Mouse (Mus musculus): ENCODE results near the gene Grk6.
"Not testable (repeated sequence)": the region's sequence is repeated elsewhere in the genome, so short reads cannot be mapped to it uniquely, and the experiment has no call there.

The Grk6 gene

GRCm38 (mm10) chr13:55429226-55429888 is 15.5 kb upstream of the Grk6 start:
- no peak for DNase-seq

GRCm38 (mm10) chr13:55430566-55430965 is 14.3 kb upstream of the Grk6 start:
- no peak for DNase-seq

GRCm38 (mm10) chr13:55431889-55432685 is 12.8 kb upstream of the Grk6 start:
- no peak for DNase-seq

GRCm38 (mm10) chr13:55437111-55437629 is 7.7 kb upstream of the Grk6 start:
- DNase-seq = not testable (repeated sequence)

GRCm38 (mm10) chr13:55443799-55444285 is 1.0 kb upstream of the Grk6 start:
- DNase-seq = no peak

GRCm38 (mm10) chr13:55444286-55444936 is 461 bp upstream of the Grk6 start:
- DNase-seq = no peak

- DNase-seq = peak; percentile 72
Observed at GRCm38 (mm10) chr13:55445361-55446091, 654 bp downstream of the Grk6 start.

GRCm38 (mm10) chr13:55446483-55447105 is 1.7 kb downstream of the Grk6 start:
- no peak for DNase-seq

GRCm38 (mm10) chr13:55447543-55447943 is 2.7 kb downstream of the Grk6 start:
- no peak for DNase-seq

- no peak for DNase-seq
Observed at GRCm38 (mm10) chr13:55448131-55448530, 3.3 kb downstream of the Grk6 start.

- no peak for DNase-seq
Observed at GRCm38 (mm10) chr13:55449205-55449604, 4.3 kb downstream of the Grk6 start.

GRCm38 (mm10) chr13:55449679-55450441 is 5.0 kb downstream of the Grk6 start:
- DNase-seq = no peak

GRCm38 (mm10) chr13:55450511-55450980 is 5.7 kb downstream of the Grk6 start:
- no peak for DNase-seq

GRCm38 (mm10) chr13:55451296-55451695 is 6.4 kb downstream of the Grk6 start:
- DNase-seq = no peak

- DNase-seq = no peak
Observed at GRCm38 (mm10) chr13:55451785-55452549, 7.1 kb downstream of the Grk6 start.

- no peak for DNase-seq
Observed at GRCm38 (mm10) chr13:55462965-55463364, 18.1 kb downstream of the Grk6 start.

GRCm38 (mm10) chr13:55463399-55464026 is 18.6 kb downstream of the Grk6 start:
- DNase-seq = no peak

- peak; percentile 89 for DNase-seq
Observed at GRCm38 (mm10) chr13:55464027-55464884, 19.4 kb downstream of the Grk6 start, which contains the start of gene Prr7. Gene Prr7 (plus strand): TSS chr13:55464267.

- DNase-seq = peak; percentile 90
Observed at GRCm38 (mm10) chr13:55465184-55465583, 20.3 kb downstream of the Grk6 start.
